Mouse (Mus musculus): ENCODE results near the gene Olfr1427. TPM values are rescaled to one million over a fixed set of nuclear protein-coding genes. Genes with fewer than 3 reads are reported as not detected.
"Not testable (repeated sequence)": the region's sequence is repeated elsewhere in the genome, so short reads cannot be mapped to it uniquely, and the experiment has no call there.

Olfr1427 gene
- not detected in 2 replicates for polyA plus RNA-seq (2016; fragmentation: Nextera tagmentation; extraction: Ambion mirVana)

DNA sequence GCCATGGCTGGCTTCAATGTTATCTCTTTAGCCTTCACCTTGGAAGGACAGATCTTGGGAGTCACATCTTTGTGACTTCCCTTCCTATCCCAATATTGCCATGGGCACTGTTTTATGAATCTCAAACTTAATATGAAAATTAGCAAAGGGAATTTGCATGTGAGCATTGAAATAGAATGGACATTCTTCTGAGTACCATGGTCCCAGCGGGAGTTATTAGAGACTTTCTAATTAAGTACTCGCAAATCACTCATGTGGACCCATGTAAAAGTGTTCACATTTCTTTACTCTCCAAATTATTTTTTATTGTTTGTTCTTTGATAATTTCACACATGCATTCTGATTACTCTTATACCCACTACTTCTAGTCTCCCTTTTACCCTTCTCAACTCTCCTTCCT is at the start of gene Olfr1427:
TSS of gene Olfr1427 (minus strand) at position 101 of the 400 bp plus-strand sequence.
- ATAC-seq (ENCODE audit: low FRiP score) = no peak
- Histone ChIP-seq H3K9ac (no peak within 1 kb of the TSS), H3K4me1 (no peaks in the 10 kb centered on the region), H3K4me3 (no peak within 1 kb of the TSS), H3K27me3 (no peaks in the 10 kb centered on the region), H3K27ac (no peak within 1 kb of the TSS), H3K4me2 (replicated peaks) (no peak within 1 kb of the TSS), H3K36me3 (no peaks in the 10 kb centered on the region), H3K9me3 (replicated peaks) (no peaks in the 10 kb centered on the region)
- 91% methylated on average over 2 of the region's 2 CpGs for WGBS

DNA sequence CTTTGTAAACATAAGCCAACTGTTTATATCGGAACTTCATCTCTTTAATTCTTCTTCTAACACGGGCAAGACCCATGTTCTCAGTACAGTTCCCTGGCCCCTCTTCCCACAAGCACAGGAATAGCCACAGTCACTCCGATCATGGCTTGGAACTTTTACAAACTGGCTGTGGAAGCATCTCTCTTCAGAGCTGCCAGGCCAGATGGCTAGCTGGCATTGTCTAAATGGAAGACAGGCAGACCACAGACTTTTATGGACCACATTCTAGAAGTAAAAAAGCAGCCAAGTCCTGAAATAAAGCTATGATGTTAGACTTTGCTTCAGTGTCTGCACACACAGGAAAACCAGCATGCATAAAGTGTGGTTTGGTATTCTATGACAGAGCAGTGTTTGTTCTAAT is 42.3 kb upstream of the Olfr1427 start:
- no peaks in the 10 kb centered on the region for H3K9me3 ChIP-seq (replicated peaks)
- H3K27me3 ChIP-seq = no peaks in the 10 kb centered on the region
- no peaks in the 10 kb centered on the region for H3K36me3 ChIP-seq
- H3K27ac ChIP-seq = no peak overlapping the region
- ATAC-seq (ENCODE audit: low FRiP score) = no peak
- no peaks in the 10 kb centered on the region for H3K4me1 ChIP-seq
- 88% methylated on average over 3 of the region's 3 CpGs for WGBS
- no peak overlapping the region for H3K4me3 ChIP-seq
- H3K9ac ChIP-seq = no peak overlapping the region
- H3K4me2 ChIP-seq (replicated peaks) = no peak overlapping the region

DNA sequence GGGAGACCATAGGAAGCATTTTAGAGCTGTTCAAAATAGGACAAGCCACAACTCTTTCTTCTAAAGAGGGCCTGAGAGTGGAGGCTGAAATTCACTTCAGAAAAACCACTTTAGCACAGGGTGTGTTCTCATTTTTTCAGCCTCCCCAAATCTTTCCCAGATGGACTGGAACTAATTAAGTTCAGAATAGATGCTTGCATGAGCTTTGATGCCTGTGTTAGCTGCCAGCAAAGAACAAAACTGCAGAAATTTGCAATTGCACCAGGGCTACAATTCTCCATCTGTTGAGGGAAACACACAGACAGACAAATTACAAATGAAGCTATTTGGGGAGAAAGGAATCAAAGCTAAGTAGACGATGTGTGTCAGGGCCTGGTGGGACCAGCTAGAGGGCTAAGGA is 40.2 kb upstream of the Olfr1427 start:
- ATAC-seq (ENCODE audit: low FRiP score) = no peak
- WGBS = 37% methylated on average over 1 of the region's 1 CpGs
- Histone ChIP-seq H3K4me2 (replicated peaks) (no peak overlapping the region), H3K4me1 (no peaks in the 10 kb centered on the region), H3K27me3 (no peaks in the 10 kb centered on the region), H3K27ac (no peak overlapping the region), H3K36me3 (no peaks in the 10 kb centered on the region), H3K9ac (no peak overlapping the region), H3K4me3 (no peak overlapping the region), H3K9me3 (replicated peaks) (no peaks in the 10 kb centered on the region)

DNA sequence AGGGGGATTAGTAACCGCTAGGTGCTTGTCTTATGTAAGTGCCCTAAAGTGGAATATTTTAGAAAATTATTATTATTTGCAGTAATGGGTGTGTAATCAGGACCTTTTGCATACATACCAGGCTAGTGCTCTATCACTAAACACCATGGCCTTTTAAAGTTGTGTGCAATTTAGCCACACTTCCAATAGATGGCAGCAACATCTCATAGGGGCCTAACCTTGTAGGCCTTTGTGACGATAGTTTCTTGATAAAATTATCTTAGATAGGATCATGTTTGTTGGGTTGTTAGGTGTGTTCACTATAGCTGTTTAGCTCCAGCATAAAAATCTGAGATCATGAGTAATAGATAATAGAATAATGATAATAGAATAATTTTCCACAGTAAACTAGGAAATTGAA is 31.2 kb upstream of the Olfr1427 start:
- H3K9ac ChIP-seq = no peak overlapping the region
- no peak overlapping the region for H3K4me2 ChIP-seq (replicated peaks)
- H3K9me3 ChIP-seq (replicated peaks) = no peaks in the 10 kb centered on the region
- no peak for ATAC-seq (ENCODE audit: low FRiP score)
- H3K4me1 ChIP-seq = no peaks in the 10 kb centered on the region
- 35% methylated on average over 2 of the region's 2 CpGs for WGBS
- no peak overlapping the region for H3K4me3 ChIP-seq
- no peak overlapping the region for H3K27ac ChIP-seq
- no peaks in the 10 kb centered on the region for H3K36me3 ChIP-seq
- no peaks in the 10 kb centered on the region for H3K27me3 ChIP-seq

DNA sequence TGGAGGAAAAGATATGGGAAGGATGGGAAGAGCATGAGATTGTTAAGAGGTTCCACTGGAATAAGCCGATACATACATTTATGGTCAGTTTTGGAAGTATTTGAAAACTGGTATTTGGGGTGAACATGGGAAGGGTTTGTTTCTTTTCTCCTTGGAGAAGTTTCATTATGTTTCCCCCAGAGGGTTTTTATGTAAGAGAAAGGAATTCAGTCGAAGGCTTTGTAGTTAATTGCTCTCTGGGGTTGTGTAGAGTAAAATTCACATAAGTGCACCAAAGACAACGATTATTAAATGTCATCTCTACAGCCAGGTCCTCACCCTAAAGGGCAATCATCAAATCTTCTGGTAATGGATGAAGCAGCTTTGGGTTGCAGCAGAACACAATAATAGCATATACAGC is 20.0 kb upstream of the Olfr1427 start, which contains the start of gene Olfr76:
TSS of gene Olfr76 (minus strand) at position 101 of the 400 bp plus-strand sequence.
- Histone ChIP-seq H3K4me1 (no peaks in the 10 kb centered on the region), H3K27ac (no peak within 1 kb of the TSS), H3K9me3 (replicated peaks) (no peaks in the 10 kb centered on the region), H3K9ac (no peak within 1 kb of the TSS), H3K4me3 (no peak within 1 kb of the TSS), H3K4me2 (replicated peaks) (no peak within 1 kb of the TSS), H3K27me3 (no peaks in the 10 kb centered on the region), H3K36me3 (no peaks in the 10 kb centered on the region)
- WGBS = 74% methylated on average over 3 of the region's 3 CpGs
- no peak for ATAC-seq (ENCODE audit: low FRiP score)

DNA sequence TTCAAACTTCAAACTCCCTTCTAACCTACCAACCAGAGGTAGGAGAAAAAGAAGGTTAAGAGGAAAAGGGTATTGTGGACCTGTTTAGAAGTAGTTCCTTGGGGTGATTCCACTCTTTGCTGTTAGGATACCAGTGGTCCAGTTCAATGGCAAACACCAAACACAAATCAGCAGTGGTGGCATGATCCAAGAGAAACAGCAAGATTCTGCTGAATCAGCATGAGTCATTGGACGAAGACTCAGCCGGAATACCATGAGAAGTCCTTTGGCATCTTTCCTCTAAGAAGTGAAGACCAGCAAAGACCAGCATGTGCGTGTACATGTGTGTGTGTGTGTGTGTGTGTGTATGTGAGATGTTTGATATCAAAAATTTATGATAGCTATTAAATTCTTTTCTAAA is 13.3 kb upstream of the Olfr1427 start:
- ATAC-seq (ENCODE audit: low FRiP score) = no peak
- Histone ChIP-seq H3K9ac (no peak overlapping the region), H3K9me3 (replicated peaks) (no peaks in the 10 kb centered on the region), H3K27ac (no peak overlapping the region), H3K27me3 (no peaks in the 10 kb centered on the region), H3K4me3 (no peak overlapping the region), H3K4me1 (no peaks in the 10 kb centered on the region), H3K4me2 (replicated peaks) (no peak overlapping the region), H3K36me3 (no peaks in the 10 kb centered on the region)
- WGBS = 92% methylated on average over 3 of the region's 3 CpGs

DNA sequence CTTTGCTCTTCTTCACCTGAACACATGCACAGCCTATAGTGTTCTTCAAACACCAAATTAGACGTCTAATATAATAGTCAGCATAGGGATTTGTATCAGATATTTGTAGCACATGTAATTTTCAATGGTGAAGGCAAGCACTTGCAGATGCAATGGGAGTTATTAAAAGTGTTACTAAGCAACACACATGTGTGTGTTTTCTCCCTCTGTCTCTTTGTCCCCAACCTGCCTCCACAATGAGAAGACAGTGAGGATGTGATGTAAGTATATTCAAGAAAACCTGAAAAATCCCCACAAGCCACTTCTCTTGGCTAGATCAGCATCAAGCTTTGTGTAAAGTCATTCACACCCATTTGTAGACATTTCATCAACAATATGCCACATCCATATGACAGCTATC is 12.7 kb upstream of the Olfr1427 start, which contains the start of gene Olfr1428:
TSS of gene Olfr1428 (minus strand) at position 101 of the 400 bp plus-strand sequence.
- no peaks in the 10 kb centered on the region for H3K4me1 ChIP-seq
- WGBS = 95% methylated on average over 1 of the region's 1 CpGs
- no peaks in the 10 kb centered on the region for H3K36me3 ChIP-seq
- no peak within 1 kb of the TSS for H3K9ac ChIP-seq
- no peak for ATAC-seq (ENCODE audit: low FRiP score)
- no peaks in the 10 kb centered on the region for H3K27me3 ChIP-seq
- H3K4me3 ChIP-seq = no peak within 1 kb of the TSS
- no peak within 1 kb of the TSS for H3K4me2 ChIP-seq (replicated peaks)
- no peaks in the 10 kb centered on the region for H3K9me3 ChIP-seq (replicated peaks)
- no peak within 1 kb of the TSS for H3K27ac ChIP-seq

DNA sequence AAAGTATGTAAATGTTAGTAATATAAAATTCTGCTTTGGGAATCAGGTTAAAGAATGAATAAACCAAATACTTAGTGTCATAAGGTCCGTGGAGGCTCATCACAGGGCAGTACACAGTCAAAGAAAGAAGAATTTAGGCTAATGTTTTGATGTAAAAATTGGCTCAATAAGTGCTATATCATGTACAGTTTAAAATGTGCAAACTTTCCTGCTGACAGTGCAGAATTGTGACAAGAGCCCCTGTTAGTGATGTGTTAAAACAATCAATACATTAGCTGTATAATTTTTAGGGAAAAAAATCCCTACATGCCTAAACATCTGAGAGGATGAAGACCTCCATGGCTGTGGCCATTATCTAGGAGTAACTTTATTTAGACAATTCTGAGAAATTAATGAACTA is 10.7 kb upstream of the Olfr1427 start:
- no peaks in the 10 kb centered on the region for H3K4me1 ChIP-seq
- 81% methylated on average over 1 of the region's 1 CpGs for WGBS
- no peak overlapping the region for H3K27ac ChIP-seq
- no peak overlapping the region for H3K4me3 ChIP-seq
- H3K36me3 ChIP-seq = no peaks in the 10 kb centered on the region
- no peaks in the 10 kb centered on the region for H3K9me3 ChIP-seq (replicated peaks)
- H3K9ac ChIP-seq = no peak overlapping the region
- no peaks in the 10 kb centered on the region for H3K27me3 ChIP-seq
- no peak overlapping the region for H3K4me2 ChIP-seq (replicated peaks)
- no peak for ATAC-seq (ENCODE audit: low FRiP score)

DNA sequence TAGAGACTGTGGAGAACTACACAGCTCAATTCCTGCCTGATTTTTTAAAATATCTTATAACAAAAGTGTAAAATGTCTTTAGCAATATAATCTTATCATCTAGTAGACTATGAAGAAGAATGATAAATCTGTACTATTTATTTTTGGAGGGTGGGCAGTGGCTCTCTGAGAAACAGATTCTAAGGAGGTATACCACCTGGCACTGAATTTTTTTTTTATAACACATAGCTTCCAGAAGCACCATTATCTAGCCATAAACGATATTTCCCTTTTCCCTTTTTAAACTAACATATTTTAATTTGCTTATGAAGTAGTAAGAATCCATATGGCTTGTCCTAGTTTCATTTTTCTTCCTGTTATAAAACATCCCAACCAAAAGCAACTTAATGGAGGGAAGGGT is 1.4 kb upstream of the Olfr1427 start:
- H3K9me3 ChIP-seq (replicated peaks) = no peaks in the 10 kb centered on the region
- no peak overlapping the region for H3K4me2 ChIP-seq (replicated peaks)
- no peaks in the 10 kb centered on the region for H3K4me1 ChIP-seq
- no peaks in the 10 kb centered on the region for H3K27me3 ChIP-seq
- H3K27ac ChIP-seq = no peak overlapping the region
- no peaks in the 10 kb centered on the region for H3K36me3 ChIP-seq
- no peak for ATAC-seq (ENCODE audit: low FRiP score)
- no peak overlapping the region for H3K9ac ChIP-seq
- 84% methylated on average over 1 of the region's 1 CpGs for WGBS
- no peak overlapping the region for H3K4me3 ChIP-seq

DNA sequence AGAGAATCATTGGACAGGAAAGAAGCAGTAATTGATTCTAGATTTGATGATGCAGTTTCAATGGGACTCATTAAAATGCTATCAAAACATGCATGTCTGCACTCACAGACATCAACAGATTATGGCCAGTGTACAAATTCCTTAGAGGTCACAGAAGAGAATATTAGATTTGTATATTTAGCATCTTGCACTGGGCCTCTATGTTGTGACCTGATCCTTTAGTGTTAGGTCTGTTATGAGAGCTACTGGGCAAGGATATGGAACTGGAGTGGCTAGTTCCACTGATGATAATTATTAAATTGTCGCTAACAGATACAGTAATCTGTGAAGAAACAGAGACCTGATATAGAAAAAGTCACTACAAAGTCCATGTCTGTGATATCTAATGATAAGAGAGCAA is 11.2 kb downstream of the Olfr1427 start, which contains the start of gene Olfr1426:
TSS of gene Olfr1426 (minus strand) at position 101 of the 400 bp plus-strand sequence.
- Histone ChIP-seq H3K9me3 (replicated peaks) (no peaks in the 10 kb centered on the region), H3K27ac (no peak within 1 kb of the TSS), H3K4me3 (no peak within 1 kb of the TSS), H3K36me3 (no peaks in the 10 kb centered on the region), H3K4me1 (no peaks in the 10 kb centered on the region), H3K9ac (no peak within 1 kb of the TSS), H3K4me2 (replicated peaks) (no peak within 1 kb of the TSS), H3K27me3 (no peaks in the 10 kb centered on the region)
- no peak for ATAC-seq (ENCODE audit: low FRiP score)
- WGBS = 84% methylated on average over 1 of the region's 1 CpGs

DNA sequence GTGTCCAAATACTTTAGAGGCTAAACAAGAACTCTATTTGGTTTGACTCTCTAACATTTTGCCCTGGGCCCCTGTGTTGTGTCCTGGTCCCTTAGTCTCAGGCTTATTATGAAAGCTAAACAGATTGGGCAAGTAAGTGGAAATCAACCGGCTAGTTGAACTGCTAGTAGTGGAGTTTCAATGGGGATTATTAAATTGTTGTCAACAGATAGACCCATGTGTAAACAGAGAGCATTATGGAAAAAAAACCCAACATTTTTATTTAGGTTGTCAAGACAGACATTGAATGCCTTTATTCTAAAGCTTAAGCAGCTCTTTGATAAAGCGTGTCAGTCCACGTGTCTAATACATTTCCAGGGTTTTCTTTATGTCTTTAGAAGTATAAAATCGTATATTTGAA is 25.5 kb downstream of the Olfr1427 start, which contains the start of gene Olfr1425:
TSS of gene Olfr1425 (minus strand) at position 101 of the 400 bp plus-strand sequence.
- not testable (repeated sequence) for H3K27me3 ChIP-seq; H3K9me3 ChIP-seq (replicated peaks); H3K4me2 ChIP-seq (replicated peaks); H3K36me3 ChIP-seq; H3K4me3 ChIP-seq; H3K4me1 ChIP-seq; ATAC-seq (ENCODE audit: low FRiP score); H3K9ac ChIP-seq; H3K27ac ChIP-seq
- WGBS = 82% methylated on average over 4 of the region's 4 CpGs

DNA sequence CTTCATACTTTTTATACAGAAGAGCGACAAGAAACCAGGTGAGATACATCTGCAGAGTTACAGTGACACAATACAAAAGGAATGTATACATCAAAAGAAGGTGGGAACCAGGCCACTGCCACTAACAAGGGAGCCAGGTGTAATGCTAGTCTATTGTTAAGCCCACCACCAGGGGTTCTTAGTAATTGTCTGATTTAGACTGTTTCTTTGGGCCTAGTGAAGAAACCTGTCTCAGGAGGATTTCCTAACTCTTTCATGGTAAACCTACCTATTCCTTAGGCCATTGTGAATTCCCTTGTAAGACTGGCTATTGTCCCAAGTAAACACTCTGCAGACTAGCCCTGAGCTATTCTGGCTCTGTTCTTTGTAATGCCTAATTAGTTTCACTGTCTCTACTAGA is 33.6 kb downstream of the Olfr1427 start:
- not testable (repeated sequence) for H3K4me2 ChIP-seq (replicated peaks); H3K36me3 ChIP-seq; H3K27me3 ChIP-seq; H3K4me1 ChIP-seq; H3K9me3 ChIP-seq (replicated peaks); H3K4me3 ChIP-seq; H3K27ac ChIP-seq; ATAC-seq (ENCODE audit: low FRiP score); H3K9ac ChIP-seq
- 83% methylated on average over 1 of the region's 1 CpGs for WGBS

DNA sequence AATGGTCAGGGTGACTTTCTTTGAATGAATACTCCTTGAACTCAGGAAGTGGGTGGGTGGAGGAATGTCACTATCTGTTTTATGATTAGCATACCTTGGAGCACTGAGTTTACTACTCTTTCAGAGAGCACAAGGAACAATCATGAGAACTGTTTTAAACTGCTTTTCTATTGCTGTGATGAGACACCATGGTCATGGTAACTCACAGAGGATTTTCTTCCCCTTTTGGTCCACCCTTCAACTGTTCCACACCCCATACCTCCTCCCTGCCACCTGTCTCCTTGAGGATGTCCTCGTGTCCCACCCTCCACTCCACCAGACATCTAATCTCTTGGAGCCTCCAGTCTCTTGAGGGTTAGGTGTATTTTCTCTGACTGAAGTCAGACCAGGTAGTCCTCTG is 35.3 kb downstream of the Olfr1427 start:
- not testable (repeated sequence) for H3K27ac ChIP-seq; H3K36me3 ChIP-seq; ATAC-seq (ENCODE audit: low FRiP score); H3K4me3 ChIP-seq; H3K9me3 ChIP-seq (replicated peaks); H3K4me2 ChIP-seq (replicated peaks); H3K4me1 ChIP-seq; H3K27me3 ChIP-seq; H3K9ac ChIP-seq
- WGBS = 81% methylated on average over 1 of the region's 1 CpGs

Data from hindbrain, embryonic 12.5 days (tissue).